Mouse (Mus musculus) erythroid progenitor cell, adult 5-6 weeks (primary cell): Measurements from ENCODE around the gene Olfr406. TPM values are rescaled to one million over a fixed set of nuclear protein-coding genes. Genes with fewer than 3 reads are reported as not detected.

Source experiments
- ATAC-seq: replicated peaks from 2 replicates; pipeline ENCODE4 v1.8.0; 2016; ENCODE audit warnings: moderate number of reproducible peaks, mild to moderate bottlenecking, moderate TSS enrichment, inconsistent platforms; ENCODE audit not compliant: poor library complexity, low FRiP score, severe bottlenecking
- total RNA-seq, 2 experiments: library from RNA; stranded (forward) in 1 of 2; stranded (reverse) in 1 of 2; fragments of 150-400 nt in 1 of 2; fragments of 186-747, 209-891 nt in 1 of 2; gene quantifications; 2 replicates each; pipeline versions ENCODE4 v1.2.3 to v1.2.4; 2015 to 2017; ENCODE audit warnings: low replicate concordance in 2 of 2

Gene Olfr406
- total RNA-seq (2015; ENCODE audit: low replicate concordance) (not detected in 2 replicates), total RNA-seq (2017; ENCODE audit: low replicate concordance) (not detected in 2 replicates)

DNA sequence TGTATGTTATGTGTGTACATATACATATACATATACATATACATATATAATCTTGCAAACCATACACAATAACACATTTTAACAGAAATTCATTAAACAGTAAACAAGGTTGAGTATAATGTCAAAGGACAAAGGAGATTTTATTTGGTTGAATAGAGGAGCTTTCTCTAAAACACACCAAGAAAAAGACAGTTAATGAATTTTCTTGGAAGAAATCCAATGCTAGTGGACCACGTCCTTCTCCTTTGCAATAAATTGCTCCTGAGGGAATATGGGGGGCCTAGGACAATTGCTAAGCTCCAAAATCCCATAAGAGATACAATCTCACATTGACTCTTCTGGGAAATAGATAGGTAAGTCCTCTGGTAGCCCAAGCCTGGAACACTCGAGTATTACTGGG, at the start of gene Olfr406:
Gene Olfr406, plus strand, starts transcription at position 301 of the 400 bp plus-strand sequence.
- no peak for ATAC-seq

DNA sequence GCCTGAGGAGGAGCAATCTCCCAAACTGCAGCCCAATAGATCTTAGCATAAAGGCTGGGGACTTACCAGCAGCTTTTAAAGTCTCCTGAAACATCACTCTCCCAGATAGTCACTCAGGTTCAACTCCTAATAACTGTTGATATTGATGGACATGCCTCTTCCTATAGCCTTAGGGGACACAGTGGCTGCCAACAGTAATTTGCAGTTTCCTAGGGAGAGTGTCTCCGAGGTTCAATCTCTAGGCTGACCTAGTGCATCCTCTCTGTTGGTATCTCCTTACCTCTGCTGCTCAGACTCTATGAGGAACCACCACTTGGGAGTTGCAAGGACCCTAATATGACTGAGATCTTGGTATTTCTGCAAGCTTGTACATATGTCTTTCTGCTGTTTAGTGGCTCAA, 48.3 kb upstream of the Olfr406 start, which contains the start of gene Olfr43:
Gene Olfr43, minus strand, starts transcription at position 101 of the 400 bp plus-strand sequence.
- no peak for ATAC-seq

DNA sequence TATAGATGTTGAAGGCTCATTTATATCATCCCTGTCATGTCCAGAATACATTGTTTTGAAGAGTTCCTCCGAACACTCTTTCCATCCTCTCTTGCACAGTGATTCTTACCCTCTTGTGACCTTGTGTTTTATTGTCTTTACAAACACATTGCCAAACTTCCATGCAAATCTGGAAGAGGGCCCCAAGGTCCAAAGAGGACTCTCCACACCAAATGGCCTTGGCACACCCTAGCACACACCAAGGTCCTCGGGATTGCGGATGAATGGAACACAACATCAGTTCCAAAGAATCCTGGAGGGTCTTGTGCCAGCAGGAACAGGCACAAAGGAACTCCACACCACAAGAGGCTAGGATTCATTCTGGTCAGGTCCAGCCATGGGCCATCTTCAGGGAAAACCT, 18.4 kb upstream of the Olfr406 start:
- ATAC-seq = no peak

DNA sequence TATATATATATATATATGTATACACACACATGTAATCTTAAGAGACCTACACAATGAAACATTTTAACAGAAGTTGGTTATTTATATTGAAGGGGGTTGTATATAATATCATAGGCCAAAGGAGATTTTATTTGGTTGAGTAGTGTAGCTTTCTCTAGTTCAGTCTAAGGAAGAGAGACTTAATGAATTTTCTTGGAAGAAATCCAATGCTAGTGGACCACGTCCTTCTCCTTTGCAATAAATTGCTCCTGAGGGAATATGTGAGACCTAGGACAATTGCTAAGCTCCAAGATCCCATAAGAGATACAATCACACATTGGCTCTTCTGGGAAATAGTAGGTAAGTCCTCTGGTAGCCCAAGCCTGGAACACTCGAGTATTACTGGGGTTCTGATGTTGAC, 23.8 kb downstream of the Olfr406 start, which contains the start of gene Olfr59:
Gene Olfr59, plus strand, starts transcription at position 301 of the 400 bp plus-strand sequence.
- ATAC-seq = no peak

DNA sequence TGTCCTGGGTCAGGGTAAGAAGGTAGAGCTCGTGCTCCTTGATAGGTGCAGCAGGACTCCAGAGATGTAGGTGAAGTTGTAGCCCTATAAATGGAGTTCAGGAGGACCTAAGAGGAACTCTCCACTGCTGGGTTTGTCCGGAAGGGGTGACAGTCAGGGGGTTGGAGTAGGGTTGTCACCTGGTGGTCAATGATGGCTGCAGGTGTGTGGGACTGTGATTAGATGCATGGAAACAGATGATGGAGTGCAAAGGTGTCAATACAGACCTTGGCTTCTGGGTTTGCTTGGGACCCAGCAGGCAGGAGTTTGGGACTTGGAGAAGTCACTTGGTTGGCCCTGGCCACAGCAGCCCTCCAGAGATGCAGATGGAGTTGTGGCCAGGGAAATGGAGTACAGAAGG, 27.6 kb downstream of the Olfr406 start:
- ATAC-seq = no peak

Other genes starting within 250 kb of the Olfr406 start
- gene Olfr139, start 203.3 kb upstream of the Olfr406 start, total RNA-seq (2015; ENCODE audit: low replicate concordance) = not detected in 2 replicates
- gene Olfr139, start 203.3 kb upstream of the Olfr406 start, total RNA-seq (2017; ENCODE audit: low replicate concordance) = not detected in 2 replicates
- gene Olfr399, start 203.2 kb upstream of the Olfr406 start, total RNA-seq (2015; ENCODE audit: low replicate concordance) = not detected in 2 replicates
- gene Olfr399, start 203.2 kb upstream of the Olfr406 start, total RNA-seq (2017; ENCODE audit: low replicate concordance) = not detected in 2 replicates
- not detected in 2 replicates for gene Zfp616, start 189.9 kb upstream of the Olfr406 start, total RNA-seq (2015; ENCODE audit: low replicate concordance)
- gene Zfp616, start 189.9 kb upstream of the Olfr406 start, total RNA-seq (2017; ENCODE audit: low replicate concordance) = not detected in 2 replicates
- gene Olfr401, start 146.1 kb upstream of the Olfr406 start, total RNA-seq (2015; ENCODE audit: low replicate concordance) = not detected in 2 replicates
- not detected in 2 replicates for gene Olfr401, start 146.1 kb upstream of the Olfr406 start, total RNA-seq (2017; ENCODE audit: low replicate concordance)
- gene Olfr402, start 106.3 kb upstream of the Olfr406 start, total RNA-seq (2015; ENCODE audit: low replicate concordance) = not detected in 2 replicates
- not detected in 2 replicates for gene Olfr402, start 106.3 kb upstream of the Olfr406 start, total RNA-seq (2017; ENCODE audit: low replicate concordance)
- gene Olfr403, start 73.6 kb upstream of the Olfr406 start, total RNA-seq (2015; ENCODE audit: low replicate concordance) = not detected in 2 replicates
- gene Olfr403, start 73.6 kb upstream of the Olfr406 start, total RNA-seq (2017; ENCODE audit: low replicate concordance) = not detected in 2 replicates
- gene Olfr43, start 48.4 kb upstream of the Olfr406 start, total RNA-seq (2015; ENCODE audit: low replicate concordance) = not detected in 2 replicates
- gene Olfr43, start 48.4 kb upstream of the Olfr406 start, total RNA-seq (2017; ENCODE audit: low replicate concordance) = not detected in 2 replicates
- not detected in 2 replicates for gene Olfr59, start 23.9 kb downstream of the Olfr406 start, total RNA-seq (2015; ENCODE audit: low replicate concordance)
- gene Olfr59, start 23.9 kb downstream of the Olfr406 start, total RNA-seq (2017; ENCODE audit: low replicate concordance) = not detected in 2 replicates
- gene Olfr410, start 78.2 kb downstream of the Olfr406 start, total RNA-seq (2015; ENCODE audit: low replicate concordance) = not detected in 2 replicates
- not detected in 2 replicates for gene Olfr410, start 78.2 kb downstream of the Olfr406 start, total RNA-seq (2017; ENCODE audit: low replicate concordance)
- gene Olfr411, start 92.8 kb downstream of the Olfr406 start, total RNA-seq (2015; ENCODE audit: low replicate concordance) = not detected in 2 replicates
- not detected in 2 replicates for gene Olfr411, start 92.8 kb downstream of the Olfr406 start, total RNA-seq (2017; ENCODE audit: low replicate concordance)
- not detected in 2 replicates for gene Olfr412, start 102.3 kb downstream of the Olfr406 start, total RNA-seq (2015; ENCODE audit: low replicate concordance)
- gene Olfr412, start 102.3 kb downstream of the Olfr406 start, total RNA-seq (2017; ENCODE audit: low replicate concordance) = not detected in 2 replicates